Mouse (Mus musculus): ENCODE measurements at regions not wholly inside any gene's neighbourhood (a gene's known extent, or its start where the extent isn't known, plus 50 kb on each side); places are given as distances from the start of the nearest gene placed in this dataset.
"Not testable (repeated sequence)": the region's sequence is repeated elsewhere in the genome, so short reads cannot be mapped to it uniquely, and the experiment has no call there.

DNA sequence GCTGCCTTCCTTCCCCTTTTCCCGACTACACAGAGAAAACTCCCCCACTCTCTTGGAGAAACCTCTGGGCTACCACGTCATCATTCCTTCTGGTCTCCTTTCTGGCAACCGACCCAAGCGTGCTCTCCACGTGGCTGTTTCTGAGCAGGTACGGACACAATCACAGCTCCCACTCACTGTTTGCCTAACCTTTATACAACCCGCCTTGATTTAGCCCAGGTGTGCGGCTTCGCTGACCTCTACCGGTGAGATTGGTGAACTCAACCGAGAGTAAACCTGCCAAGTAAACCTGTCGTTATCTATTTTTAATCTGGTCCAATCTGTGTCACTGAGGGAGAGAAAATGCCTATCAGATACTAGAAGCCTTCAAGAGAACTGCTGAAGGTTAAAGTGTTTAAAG, 142.7 kb upstream of the Gnai1 start:
- DNase-seq = no peak
- intact Hi-C loops (cut with DNase I) = no loop called here

DNA sequence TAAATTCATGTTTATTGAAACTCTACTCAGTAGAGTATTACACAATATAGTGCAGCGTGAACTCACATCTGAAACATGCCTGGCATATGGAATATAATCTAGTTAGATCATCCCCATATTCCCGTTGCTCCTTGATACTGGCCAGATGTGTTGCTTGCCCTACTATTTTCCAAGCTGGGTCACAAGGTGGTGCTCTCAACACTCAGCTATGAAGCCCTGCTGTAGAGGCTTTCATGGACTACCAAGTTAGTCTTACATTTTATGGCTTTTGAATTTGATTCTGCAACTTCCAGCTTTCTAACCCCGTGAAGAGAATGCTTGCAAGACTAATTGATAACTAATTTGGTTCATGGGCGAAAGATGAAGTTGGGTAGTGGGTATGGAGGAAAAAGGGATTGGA, 134.2 kb upstream of the Gnai1 start:
- no peak for DNase-seq
- intact Hi-C loops (cut with DNase I) = no loop called here

DNA sequence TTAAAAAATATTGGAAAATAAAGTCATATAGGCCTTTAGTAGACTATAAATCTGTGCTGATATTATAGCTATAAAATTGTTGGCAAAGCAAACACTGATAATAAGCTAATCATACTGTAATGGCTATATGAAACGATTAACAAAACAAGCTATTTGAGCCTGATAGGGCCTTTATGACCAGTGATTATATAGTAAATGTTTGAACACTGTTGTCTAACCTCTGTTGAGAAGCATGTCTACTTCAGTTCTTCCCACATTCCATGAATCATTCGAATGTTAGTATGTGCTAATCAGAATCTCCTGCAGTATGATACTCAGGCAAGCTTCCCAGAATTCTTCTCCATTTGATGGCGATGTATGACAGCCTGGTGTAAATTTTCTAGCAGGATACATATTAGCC, 129.6 kb upstream of the Gnai1 start:
- no peak for DNase-seq
- intact Hi-C loops (cut with DNase I) = no loop called here

DNA sequence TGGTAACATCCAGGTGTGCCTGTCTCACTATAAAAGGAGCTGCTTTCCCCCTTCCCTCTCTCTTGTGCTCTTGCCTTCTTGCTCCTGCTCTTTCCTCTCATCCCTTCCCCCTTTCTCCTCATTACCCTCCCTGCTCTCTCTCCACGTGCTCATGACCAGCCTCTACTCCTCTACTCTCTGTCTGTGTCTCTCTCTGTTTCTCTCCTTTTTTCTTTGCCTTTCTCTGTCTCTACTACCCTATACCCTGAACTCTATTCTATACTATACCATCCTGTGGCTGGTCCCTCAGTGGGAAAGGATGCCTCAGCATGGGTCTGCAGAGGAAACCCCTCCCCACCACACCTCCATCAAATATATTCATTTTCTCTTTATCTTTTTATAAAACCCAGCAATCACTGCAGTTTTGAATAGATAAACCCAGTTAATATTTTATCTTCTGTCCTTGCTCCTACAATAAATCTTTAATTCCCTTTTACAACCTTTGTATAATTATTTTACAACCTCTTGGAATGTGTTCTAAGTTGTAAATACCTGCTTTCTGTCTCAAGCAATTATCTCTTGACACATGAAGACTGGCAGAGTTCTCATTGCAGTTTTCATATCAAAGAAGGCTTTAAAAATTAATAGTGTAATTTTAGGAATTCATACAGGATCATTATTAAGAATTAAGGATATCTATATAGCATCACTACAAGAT, 127.1 kb upstream of the Gnai1 start:
- no peak for DNase-seq
- intact Hi-C loops (cut with DNase I) = no loop called here

DNA sequence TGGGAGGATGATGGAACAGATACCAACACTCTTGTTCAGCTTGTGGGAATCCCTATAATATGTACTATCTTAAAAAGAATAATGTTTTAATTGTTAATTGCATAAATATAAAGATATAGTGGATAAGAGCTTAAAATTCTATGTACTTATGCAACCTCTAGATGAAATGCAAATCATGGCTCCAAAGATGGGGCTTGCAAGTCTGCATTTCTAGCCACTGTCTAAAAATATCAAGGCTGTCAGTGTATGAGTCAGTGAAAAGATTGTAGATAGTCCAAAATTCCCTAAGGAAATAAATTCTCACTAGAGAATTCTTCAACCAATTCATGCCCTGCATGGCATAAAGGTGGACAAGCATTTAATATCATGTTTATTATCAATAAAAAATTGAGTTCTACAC, 124.2 kb upstream of the Gnai1 start:
- no peak for DNase-seq
- intact Hi-C loops (cut with DNase I) = no loop called here

DNA sequence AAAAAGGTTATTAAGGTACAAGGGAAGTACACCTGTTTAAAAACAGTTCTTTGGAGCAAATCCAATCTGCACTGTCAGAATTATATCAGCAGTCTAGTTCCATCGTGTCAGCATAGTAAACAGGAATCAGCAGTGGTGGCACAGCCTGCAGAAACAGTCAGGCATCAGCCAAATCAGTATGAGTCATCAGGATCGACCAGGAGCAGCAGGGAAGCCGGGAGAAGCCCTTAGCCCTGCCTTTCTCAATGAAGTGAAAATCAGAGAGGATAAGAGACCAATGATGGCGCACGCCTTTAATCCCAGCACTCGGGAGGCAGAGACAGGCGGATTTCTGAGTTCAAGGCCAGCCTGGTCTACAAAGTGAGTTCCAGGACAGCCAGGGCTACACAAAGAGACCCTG, 118.3 kb upstream of the Gnai1 start:
- no peak for DNase-seq
- intact Hi-C loops (cut with DNase I) = no loop called here

DNA sequence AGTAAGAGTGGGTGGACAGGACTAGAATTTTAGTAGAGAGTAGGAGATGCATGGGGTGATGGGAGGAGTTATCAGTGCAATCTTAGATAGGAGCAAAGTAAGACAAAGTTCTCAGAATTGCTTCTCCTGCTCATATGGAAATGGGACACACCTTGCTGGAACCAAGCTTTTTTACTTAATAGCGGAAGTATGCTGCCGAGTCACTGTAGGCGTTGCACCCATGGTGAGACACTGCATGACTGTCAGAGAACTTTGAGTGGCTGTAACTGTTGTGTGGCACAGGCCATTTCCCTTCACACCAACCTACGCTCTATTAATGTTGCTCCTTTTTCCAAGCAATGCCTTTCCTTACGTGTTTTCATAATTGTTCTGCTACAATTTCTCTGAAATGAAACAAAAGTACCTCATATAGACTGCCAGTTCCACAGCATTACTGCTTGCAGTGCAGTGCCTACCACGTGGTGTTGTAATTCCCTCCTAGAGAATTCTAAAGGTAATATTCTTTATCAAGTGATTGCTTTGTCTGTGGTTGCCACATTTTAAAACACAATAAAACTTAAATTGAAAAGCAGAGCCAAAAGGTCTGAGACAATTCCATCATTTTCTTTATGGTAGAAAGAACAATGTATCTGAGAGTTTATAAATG, 117.3 kb upstream of the Gnai1 start:
- DNase-seq = no peak
- intact Hi-C loops (cut with DNase I) = no loop called here

DNA sequence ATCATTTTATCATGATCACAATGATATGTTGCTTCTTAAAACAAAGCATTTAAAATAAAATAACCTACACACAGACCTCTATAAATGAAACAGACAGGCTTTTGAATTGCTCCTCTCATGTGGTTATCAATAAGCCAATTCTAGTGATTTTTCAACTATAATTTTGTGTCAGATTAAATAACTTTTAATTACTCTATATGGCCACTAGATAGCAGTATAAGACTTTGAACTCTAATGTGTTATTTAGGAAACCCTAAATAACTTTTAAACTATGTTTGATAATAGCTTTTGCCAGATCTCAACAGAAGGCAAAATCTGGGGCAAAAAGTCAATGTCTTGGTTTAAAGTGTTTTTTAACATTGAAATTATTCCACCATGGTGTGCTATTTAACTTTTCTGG, 112.0 kb upstream of the Gnai1 start:
- no peak for DNase-seq
- intact Hi-C loops (cut with DNase I) = no loop called here

DNA sequence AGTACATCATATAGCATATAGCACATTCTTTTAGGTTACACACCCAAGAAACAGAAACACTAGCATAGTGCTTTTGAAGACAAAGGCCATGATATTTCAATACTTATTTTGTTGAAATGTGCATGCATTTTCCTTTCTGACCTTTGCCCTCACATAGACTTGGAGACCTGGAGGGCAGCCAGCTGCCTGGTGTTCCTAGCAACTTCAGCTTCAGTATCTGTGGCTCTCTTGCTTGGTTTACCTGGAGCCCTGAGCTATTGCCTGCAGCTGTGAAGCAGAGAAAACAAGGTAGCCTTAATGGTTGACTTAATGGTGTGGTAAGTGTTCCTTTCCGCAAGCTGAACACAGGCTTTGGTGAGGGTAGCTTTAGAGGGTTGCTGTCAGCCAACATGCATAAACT, 97.6 kb upstream of the Gnai1 start:
- DNase-seq = no peak
- intact Hi-C loops (cut with DNase I) = no loop called here

DNA sequence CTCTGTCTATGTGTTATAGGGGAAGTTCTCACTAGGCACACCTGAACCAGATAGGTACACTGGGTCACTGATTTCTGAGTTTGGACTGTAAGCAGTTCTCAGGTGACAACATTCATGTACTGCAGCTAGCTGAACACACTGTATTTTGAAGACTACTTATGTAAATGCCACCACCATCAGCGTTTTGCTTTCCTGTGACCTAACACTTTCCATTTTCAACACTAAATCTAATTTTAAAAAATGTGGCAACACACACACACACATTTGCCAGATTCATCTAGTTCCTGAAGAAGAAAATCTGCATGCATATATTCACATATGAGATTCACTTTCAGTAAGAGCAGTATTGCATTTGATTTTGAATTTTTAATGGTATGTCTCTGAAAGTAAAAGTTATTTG, 96.0 kb upstream of the Gnai1 start:
- intact Hi-C loops (cut with DNase I) = no loop called here
- no peak for DNase-seq

DNA sequence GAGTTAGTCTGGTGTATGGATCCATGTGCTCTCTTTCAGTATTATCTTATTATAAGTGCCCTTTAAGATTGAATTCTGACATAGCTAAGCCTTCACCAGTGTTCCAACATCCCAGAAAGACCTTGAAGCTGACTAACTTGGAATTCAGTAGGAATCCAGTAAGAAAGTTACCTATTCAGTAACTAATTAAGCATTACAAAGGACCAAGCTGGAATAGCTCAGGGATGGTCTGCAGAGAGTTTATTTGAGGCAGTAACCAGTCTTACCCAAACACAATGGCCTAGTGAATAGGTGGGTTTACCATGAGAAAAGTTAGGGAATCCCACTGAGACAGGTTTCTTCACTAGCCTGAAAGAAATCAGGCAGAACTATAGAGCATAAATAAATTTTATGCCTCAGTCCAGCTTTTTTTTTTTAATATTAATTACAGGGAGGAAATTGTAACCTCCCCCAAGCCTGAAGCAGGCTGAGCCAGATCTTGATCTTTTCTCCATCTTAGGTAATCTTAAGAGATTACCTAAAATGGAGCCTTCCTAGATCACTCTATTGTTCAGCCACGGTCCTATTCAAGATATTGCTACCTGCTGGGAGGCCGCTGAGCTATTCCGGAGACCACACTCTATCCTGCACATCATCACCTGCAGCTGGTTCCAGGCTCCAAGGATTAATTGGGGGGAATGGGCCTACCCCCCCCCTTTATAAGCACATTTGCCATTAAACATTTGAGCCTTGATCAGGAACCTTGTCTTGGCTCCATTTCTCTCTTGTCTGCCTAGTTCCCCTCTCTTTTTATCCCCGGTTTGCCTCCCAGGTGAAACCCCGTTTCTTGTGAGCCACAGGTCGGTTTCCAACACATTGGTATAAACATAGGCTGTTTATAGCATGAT, 93.0 kb upstream of the Gnai1 start:
- DNase-seq; intact Hi-C loops (cut with DNase I): not testable (repeated sequence)

DNA sequence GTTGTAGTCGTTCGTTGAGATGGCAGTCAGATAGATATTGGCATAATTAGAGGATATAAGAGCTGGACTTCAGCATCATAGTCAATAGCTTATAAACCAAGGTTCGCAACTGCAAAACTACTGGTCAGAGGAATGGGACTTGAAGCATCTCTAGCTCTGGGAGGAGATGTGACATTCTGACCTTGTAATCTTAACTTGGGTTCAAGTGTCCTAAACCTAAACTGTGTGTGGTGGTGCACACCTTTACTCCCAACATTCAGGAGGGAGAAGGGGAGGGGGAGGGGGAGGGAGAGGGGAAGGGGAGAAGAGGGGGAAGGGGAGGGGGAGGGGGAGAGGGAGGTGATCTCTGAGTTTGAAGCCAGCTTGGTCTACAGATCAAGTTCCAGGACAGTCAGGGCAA, 89.1 kb upstream of the Gnai1 start:
- intact Hi-C loops (cut with DNase I) = loop anchor here (10.0 kb wide), 1 partner anchor 424 kb away; no protein-coding TSS in a partner anchor
- no peak for DNase-seq

DNA sequence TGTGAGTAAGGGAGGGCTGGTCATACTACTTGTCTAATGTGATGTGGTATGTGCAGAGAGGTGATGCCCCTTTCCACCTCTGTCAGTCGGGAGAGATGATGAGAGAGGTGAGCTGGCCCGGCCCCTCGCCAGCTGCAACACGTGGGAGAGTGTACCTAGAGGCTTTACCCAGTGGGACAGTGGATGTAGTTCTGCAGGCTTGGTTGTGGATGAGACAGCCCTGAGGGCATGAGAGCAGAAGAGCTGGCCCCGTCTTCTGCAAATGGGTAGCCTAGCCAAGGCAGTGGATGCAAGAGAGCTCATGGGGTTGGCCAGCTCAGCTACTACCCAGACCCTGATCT, 88.1 kb upstream of the Gnai1 start:
- intact Hi-C loops (cut with DNase I) = loop anchor here (10.0 kb wide), 1 partner anchor 423 kb away; no protein-coding TSS in a partner anchor
- DNase-seq = no peak

DNA sequence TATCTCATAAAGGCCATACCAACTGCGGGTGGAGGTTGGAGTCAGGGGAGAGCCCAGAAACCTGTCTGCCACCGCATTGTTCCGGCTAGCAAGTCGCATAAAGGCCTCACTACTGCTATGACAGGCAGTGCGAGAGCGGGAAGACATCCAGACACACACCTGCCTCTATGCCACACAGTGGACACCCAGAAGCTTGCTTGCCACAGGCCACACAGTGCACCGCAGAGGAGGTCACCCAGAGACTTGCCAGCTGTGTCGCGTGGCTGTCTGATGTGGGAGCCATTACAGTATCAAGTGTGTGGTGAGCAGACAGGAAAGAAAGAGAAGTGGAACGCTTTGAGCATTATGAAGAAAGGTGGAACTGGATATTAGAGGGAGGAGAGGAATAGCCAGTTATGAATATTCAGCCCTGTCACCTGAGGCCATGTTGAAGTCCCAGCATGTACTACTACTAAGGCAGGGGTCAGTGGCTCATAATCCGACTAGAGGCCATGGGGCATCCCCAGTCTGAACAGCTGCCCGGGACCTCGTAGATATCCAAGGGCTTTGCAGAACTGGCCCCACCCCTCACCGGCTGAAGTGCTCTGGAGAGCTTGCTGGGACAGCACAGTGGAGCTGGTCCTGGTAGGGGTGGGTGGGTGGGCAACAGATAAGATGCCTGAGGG, 87.6 kb upstream of the Gnai1 start:
- intact Hi-C loops (cut with DNase I) = loop anchor here (10.0 kb wide), 1 partner anchor 423 kb away; no protein-coding TSS in a partner anchor
- no peak for DNase-seq

DNA sequence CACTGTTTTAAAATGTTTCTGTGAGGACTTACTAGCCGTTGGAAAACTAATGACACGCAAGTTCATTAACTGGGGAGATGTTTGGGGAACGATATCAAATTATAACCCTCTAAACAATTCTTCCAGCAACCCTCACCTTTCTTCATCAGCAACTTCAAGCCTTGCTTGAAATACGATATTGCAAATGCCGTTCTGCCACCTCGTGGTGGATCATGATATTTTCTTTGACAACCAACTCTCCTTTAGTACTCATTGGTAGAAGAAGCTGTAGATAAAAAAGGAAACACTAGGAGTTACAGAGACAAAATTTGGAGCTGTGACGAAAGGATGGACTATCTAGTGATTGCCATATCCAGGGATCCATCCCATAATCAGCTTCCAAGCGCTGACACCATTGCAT, 85.8 kb upstream of the Gnai1 start:
- peak; percentile 46 to 51 for DNase-seq

DNA sequence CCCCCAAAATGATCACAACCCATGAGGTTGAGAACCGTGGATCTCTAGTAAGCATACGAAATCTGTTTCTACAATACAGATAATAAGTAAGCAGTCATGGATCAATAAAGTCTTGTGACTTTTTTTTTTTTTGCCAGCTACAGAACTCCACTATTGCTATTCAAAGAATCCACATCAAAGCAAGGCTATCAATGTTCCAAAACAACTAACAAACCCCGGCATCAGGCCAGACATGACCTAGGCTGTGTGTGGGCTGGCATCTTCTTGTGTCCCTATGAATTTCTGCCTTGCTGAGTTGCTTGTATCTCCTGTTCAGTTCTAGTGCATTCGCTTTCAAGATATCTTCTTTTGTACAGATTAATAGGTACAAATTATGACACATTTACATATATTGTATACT, 79.8 kb upstream of the Gnai1 start:
- intact Hi-C loops (cut with DNase I) = loop anchor here (5.0 to 10.0 kb wide), 2 partner anchors 78 to 415 kb away; partner anchors contain the start of gene Gnai1
- DNase-seq = no peak

More for the DNA sequence above, 85.8 kb upstream of the Gnai1 start:
- intact Hi-C loops (cut with DNase I) = loop anchor here (1.0 to 10.0 kb wide), 2 partner anchors 358 to 421 kb away; no protein-coding TSS in a partner anchor

DNA sequence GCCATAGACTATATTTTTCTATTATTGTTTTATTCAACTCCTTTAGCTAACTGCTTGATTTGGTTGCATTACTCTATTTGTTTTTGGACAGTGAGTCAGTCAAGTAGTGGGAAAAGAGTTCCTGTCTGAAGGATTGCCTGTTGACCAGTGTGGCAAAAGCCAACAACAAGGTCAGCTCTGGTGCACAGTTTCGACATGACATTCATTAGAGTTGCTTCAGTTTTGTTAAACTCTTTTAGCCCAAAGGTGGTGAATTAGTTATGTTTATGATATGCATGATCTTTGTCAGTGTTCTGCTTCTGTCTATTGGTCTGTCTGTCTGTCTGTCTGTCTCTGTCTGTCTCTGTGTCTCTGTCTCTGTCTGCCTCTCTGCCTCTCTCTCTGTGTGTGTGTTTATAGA, 79.1 kb upstream of the Gnai1 start:
- intact Hi-C loops (cut with DNase I) = no loop called here
- no peak for DNase-seq

DNA sequence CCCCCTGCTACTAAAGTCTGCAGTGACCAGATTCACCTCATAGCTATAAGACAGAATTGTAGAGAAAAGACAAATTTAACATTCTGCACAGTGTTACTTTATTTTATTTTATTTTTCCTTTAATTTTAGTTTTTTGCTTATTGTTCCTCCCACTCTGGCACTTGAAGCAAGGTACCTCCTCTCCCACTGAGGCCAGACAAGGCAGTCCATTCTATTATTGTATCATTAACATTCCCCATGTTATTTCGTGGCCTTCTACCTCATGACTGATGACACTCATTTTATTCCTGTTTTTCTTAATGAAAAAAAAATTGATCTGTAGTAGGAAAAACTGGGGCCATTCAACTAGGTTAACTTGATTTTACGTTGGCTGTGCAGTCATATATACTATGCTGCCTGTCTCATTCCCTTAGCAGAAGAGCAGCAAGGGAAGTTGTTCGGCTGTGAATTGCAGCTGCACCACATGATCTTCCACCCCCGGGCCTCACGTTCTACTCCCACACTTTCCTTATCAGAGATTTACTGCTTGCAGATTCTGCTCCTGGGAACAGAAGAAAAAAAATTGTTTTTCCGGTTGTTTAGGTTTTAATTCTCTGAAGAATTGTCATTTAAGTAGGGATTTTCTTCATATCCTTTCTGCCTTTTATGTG, 76.1 kb upstream of the Gnai1 start:
- intact Hi-C loops (cut with DNase I) = no loop called here
- DNase-seq = no peak

DNA sequence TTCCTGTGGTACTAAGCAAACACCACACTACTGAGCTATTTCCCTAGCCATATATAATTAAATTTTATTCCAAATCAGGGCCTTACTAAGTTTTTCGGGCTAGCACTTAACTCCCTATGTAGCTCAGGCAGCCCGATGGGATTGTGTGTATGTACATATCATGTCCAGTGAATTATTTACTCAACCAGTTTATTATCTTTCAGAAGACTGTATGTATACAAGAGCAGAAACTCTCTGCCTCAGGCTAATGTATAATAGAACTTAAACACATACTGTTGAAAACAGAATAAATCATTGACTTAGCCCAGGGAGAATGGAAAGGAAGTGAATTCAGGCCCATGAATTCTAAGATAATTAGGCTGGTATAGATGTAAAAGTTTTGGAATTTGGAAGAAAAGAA, 74.1 kb upstream of the Gnai1 start:
- DNase-seq = no peak
- intact Hi-C loops (cut with DNase I) = no loop called here

DNA sequence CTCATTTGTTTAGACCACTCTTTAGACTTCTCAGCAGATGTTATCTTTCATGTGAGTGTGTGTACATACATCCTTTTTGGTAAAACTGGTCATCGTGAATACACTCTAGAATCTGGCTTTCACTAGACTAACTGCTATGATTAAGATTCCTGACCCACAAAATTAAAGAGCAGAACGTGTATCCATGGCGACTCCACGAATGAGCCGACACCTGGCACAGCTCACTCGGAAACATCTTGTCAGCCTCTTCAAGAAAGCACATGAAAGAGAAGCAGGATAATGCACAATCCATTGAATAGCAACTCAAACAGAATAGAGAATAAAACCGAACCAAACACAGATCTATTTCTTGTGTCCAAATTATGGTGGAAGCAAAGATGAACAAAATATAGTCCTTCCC, 73.1 kb upstream of the Gnai1 start:
- intact Hi-C loops (cut with DNase I) = no loop called here
- DNase-seq = no peak
